Mouse (Mus musculus) heart, embryonic 12.5 days (tissue): Measurements from ENCODE around the gene Osbpl3. TPM values are rescaled to one million over a fixed set of nuclear protein-coding genes. Genes with fewer than 3 reads are reported as not detected.

ENCODE experiments used
- ATAC-seq: fragments of 200-750 bp; cut with Nextera tagmentation; 2 replicates; pipeline ENCODE4 v1.8.0; 2017; ENCODE audit warnings: moderate TSS enrichment, moderate library complexity; ENCODE audit not compliant: insufficient number of reproducible peaks, low FRiP score
- H3K27ac ChIP-seq: fragments of 300-500 bp; sonication (generic); 2 replicates; pipeline ENCODE4 v1.5.1; 2016; ENCODE audit warnings: mild to moderate bottlenecking, moderate library complexity; ENCODE audit not compliant: poor library complexity, severe bottlenecking
- H3K27me3 ChIP-seq: fragments of 300-500 bp; sonication (generic); replicated peaks from 2 replicates; pipeline ENCODE4 v1.6.1; 2016; ENCODE audit warnings: mild to moderate bottlenecking, moderate library complexity
- H3K36me3 ChIP-seq: fragments of 300-500 bp; sonication (generic); 2 replicates; pipeline ENCODE4 v1.6.1; 2016; ENCODE audit warnings: mild to moderate bottlenecking, moderate library complexity
- H3K4me1 ChIP-seq: fragments of 300-500 bp; sonication (generic); replicated peaks from 2 replicates; pipeline ENCODE4 v1.6.1; 2016; ENCODE audit warnings: mild to moderate bottlenecking
- H3K4me2 ChIP-seq: fragments of 300-500 bp; sonication (generic); 2 replicates; pipeline ENCODE4 v1.6.1; 2016; ENCODE audit warnings: mild to moderate bottlenecking, moderate library complexity
- H3K4me3 ChIP-seq: fragments of 300-500 bp; sonication (generic); 2 replicates; pipeline ENCODE4 v1.5.1; 2016; ENCODE audit warnings: mild to moderate bottlenecking
- H3K9ac ChIP-seq: fragments of 300-500 bp; sonication (generic); 2 replicates; pipeline ENCODE4 v1.6.1; 2016; ENCODE audit warnings: mild to moderate bottlenecking, moderate library complexity
- H3K9me3 ChIP-seq: fragments of 300-500 bp; sonication (generic); replicated peaks from 2 replicates; pipeline ENCODE4 v1.6.1; 2016; ENCODE audit warnings: mild to moderate bottlenecking, moderate library complexity
- whole genome bisulfite sequencing: fragments of 180-500 bp; shearing (Covaris S2); methylation state at CpG from one replicate; pipeline ENCODE4 v1.1.7; 2016; 5-methylcytosine and 5-hydroxymethylcytosine counted together
- polyA plus RNA-seq: library from polyadenylated mRNA; unstranded; fragments of >200 nt; fragmentation: Nextera tagmentation; extraction: Ambion mirVana; gene quantifications from 2 replicates; pipeline ENCODE4 v1.2.1, GENCODE M21; 2016

Gene Osbpl3
- polyA plus RNA-seq, 1 experiment from 2014 or later: 15.5 TPM

GRCm38 (mm10) chr6:50244967-50245366 lies 211.0 kb downstream of the Osbpl3 start:
- Histone ChIP-seq H3K9me3 (no peaks in the 10 kb centered on the region), H3K4me3 (no peak overlapping the region), H3K27ac (no peak overlapping the region), H3K36me3 (no peaks in the 10 kb centered on the region), H3K4me1 (no peaks in the 10 kb centered on the region), H3K4me2 (no peak overlapping the region), H3K27me3 (no peaks in the 10 kb centered on the region), H3K9ac (no peak overlapping the region)
- 60% methylated on average over 4 of the region's 4 CpGs for WGBS
- no peak for ATAC-seq

GRCm38 (mm10) chr6:50244126-50244525 lies 211.9 kb downstream of the Osbpl3 start:
- 80% methylated on average over 4 of the region's 4 CpGs for WGBS
- Histone ChIP-seq H3K9ac (no peak overlapping the region), H3K36me3 (no peaks in the 10 kb centered on the region), H3K4me1 (no peaks in the 10 kb centered on the region), H3K4me2 (no peak overlapping the region), H3K27me3 (no peaks in the 10 kb centered on the region), H3K27ac (no peak overlapping the region), H3K9me3 (no peaks in the 10 kb centered on the region), H3K4me3 (no peak overlapping the region)
- no peak for ATAC-seq

Other genes with a start within 250 kb of the Osbpl3 start
- gene Gsdme, start 192.3 kb downstream of the Osbpl3 start, polyA plus RNA-seq: 32.7 and 32.9 TPM in 2 replicates
- 176 and 183 TPM in 2 replicates for gene Cycs, start 110.3 kb upstream of the Osbpl3 start, polyA plus RNA-seq
- gene 4921507P07Rik, start 140.4 kb upstream of the Osbpl3 start, polyA plus RNA-seq: 0.26 and 0.53 TPM in 2 replicates
- gene Npvf, start 198.2 kb upstream of the Osbpl3 start, polyA plus RNA-seq: 0.32 TPM in 1 of 2 replicates, not detected in the other